Mouse (Mus musculus) inflammation-experienced regulatory T-cells, adult 6 months (primary cell): Measurements from ENCODE around the gene Zbed4. TPM values are rescaled to one million over a fixed set of nuclear protein-coding genes. Genes with fewer than 3 reads are reported as not detected.
A peak's percentile ranks its signal among the peaks of the same experiment; 100 is the strongest.
"Not testable (repeated sequence)": the region's sequence is repeated elsewhere in the genome, so short reads cannot be mapped to it uniquely, and the experiment has no call there.

Experiments
- ATAC-seq: one replicate; pipeline ENCODE4 v1.8.0; 2017
- polyA plus RNA-seq, 3 experiments: library from polyadenylated mRNA; unstranded; fragments of 100-300 nt; shearing (Covaris generic); gene quantifications; one replicate each; pipeline ENCODE4 v1.2.1; 2017

Gene Zbed4
- polyA plus RNA-seq: 1 to 10 TPM; 4.1 to 7.6 (median 5.8) TPM

- peak; percentile 32 for ATAC-seq
Measured at GRCm38 (mm10) chr15:88751564-88752402, at the start of gene Zbed4. Gene Zbed4, plus strand, starts transcription at chr15:88751660.

- no peak for ATAC-seq
Measured at GRCm38 (mm10) chr15:88702501-88702900, 49.0 kb upstream of the Zbed4 start.

DNA sequence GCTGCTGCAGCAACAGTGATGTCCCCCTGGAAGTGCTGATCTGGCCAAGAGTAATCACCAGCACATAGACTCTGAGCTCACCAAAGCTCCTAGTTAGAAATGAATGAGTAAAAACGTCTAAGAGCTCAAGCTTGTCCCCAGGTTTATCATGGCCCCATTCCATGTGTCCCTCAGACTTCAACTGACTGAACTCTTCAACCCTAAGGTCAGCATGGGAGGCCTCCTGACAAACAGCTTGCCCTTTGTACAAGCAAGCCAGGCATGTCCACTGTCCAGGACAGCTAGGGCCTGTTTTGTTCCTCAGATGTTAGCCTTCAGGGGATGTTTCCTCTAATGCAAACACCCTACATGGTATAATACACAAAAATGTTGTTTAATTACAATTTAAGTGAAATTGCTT lies 47.2 kb upstream of the Zbed4 start:
- no peak for ATAC-seq

DNA sequence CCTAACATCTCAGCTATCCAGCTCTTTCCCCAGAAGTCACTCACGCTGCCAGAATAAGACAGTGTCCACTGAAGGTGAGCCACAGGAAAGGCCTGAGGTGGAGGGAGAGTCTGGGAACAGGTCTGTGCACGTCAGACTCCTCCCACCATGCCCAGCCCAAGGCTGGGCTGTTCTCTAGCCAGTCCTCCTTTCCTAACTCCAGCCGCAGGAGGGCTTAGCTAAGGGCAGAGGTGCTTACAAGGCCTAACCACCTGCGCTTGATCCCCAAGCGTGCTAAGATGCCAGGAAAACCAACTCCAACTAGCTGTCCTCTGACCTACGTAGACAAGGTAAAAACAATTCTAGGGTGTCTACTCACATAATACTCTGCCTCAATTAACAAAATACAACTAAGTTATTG lies 45.1 kb upstream of the Zbed4 start:
- no peak for ATAC-seq

DNA sequence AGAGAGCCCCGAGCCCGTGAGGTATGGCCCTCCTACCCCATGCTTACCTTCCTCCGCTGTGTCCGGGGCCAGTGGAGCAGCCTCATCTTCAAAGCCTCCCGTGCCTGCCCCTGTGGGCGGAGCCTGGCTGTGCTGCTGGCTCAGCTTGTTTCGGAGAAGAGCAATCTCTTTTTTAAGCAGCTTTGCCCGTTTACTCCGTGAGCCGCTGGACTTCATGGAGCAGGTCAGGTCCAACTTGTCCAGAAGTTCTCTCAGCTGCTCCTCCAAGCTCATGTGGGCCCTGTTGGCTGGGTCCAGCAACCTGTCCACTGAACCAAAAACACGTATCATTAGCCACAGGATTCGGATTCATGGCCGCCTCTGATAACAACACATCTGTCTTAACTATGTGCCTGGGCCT lies 44.5 kb upstream of the Zbed4 start:
- not testable (repeated sequence) for ATAC-seq

- ATAC-seq: no peak
Measured at GRCm38 (mm10) chr15:88708204-88708603, 43.3 kb upstream of the Zbed4 start.

DNA sequence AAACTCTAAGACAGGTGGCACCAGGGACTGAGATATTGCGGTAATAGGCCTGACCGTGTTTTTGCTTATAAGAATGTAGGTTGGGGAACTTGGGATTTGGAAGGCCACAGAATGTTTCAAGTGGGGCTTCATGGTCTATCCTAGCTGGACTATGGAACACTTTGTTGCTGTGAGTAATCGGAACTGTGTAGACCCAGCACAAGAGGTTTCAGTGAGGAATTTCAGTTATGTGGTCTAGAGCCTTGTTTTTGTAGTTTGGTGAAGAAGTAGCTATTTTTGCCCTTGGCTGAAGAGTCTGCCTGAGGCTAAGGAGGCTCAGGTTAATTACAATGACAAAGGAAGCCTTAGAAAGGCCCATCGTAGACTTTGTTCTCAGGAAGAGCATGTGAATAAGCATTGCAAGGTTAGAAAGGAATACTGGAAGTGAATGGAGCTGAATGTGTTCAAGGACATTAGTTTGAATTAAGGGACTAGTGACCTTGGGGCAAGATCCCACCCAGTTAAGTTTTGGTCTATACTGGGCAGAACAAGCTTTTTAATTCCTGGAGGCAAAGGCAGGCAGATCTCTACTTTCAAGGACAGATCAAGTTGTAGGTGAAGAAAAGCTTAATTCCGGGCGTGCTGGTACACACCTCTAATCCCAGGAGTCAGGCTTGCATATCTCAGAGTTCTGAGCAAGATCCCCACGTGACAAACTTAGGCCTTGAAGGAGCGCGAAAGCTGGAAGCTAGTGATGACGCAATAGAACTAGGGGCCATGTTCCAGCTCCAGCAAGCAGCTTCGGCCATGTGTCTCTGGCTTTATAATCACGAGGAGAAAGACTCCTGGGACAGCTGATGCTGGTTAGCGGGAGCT lies 42.6 kb upstream of the Zbed4 start:
- no peak for ATAC-seq

GRCm38 (mm10) chr15:88709878-88710277 lies 41.6 kb upstream of the Zbed4 start:
- ATAC-seq: no peak

DNA sequence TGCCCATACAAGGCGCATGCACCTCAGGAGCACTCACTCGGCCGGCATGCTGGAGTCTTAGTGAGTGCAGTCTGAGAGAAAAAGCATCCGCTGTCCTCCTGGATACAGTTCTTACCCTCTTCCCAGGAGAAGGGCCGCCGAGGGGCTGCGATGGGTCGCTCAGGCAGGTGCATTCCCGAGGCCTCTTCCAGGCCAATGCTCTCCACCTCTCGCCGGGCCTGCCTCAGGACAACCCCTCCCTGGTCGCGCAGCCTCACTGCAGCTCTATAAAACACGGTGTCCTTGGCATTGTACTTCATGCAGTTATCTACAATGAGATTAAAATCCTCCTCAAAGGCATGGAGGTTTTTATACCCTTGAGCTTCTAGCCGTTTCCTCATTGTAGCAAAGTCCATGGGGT lies 39.0 kb upstream of the Zbed4 start:
- ATAC-seq: no peak

DNA sequence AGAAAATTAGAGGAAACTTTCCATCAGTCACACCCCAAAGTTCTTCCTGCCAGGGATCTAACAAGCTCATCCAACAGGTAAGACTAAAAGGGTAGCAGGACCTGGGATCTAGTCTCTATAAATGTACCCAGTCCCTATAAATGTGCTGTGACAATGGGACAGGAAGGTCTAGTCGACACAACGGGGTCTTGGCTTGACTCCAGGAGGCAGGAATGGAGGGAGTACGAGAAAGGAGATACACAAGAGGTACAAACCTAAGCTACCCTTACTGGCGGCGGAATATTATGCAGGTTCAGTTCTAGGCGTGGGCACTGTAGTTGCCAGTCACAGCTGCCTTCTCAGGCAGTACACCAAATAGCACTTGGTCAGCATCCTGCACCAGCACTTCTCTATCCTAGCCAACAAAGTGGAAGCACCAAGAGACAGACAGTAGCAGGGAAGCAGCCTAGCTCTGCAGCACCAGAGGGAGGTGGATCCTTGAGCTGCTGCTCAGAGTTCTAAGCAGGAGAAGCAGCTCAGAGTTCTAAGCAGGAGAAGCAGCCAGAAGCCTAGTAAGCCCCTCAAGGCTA lies 37.4 kb upstream of the Zbed4 start:
- ATAC-seq: no peak

GRCm38 (mm10) chr15:88716350-88716749 lies 35.1 kb upstream of the Zbed4 start:
- ATAC-seq: no peak

GRCm38 (mm10) chr15:88717239-88717638 lies 34.2 kb upstream of the Zbed4 start:
- ATAC-seq: no peak

DNA sequence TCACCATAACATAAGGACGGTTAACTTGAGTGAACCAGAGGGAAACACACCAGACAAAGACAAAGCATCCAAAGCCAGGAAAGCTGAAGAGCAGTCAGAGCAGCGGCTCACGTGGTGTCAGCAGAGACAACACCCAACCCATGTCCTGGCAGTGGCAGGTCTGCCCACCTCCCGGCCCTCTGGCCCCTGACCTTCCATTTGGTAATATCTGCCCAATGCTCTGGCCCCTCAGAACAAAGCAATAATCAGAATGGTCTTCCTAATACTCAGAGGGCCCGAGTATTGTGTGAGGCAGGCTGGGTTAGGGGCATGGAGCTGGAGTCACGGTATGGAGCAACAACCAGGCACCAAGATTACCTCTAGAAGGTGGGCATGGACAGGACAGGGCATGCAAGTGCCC lies 28.3 kb upstream of the Zbed4 start:
- ATAC-seq: no peak

DNA sequence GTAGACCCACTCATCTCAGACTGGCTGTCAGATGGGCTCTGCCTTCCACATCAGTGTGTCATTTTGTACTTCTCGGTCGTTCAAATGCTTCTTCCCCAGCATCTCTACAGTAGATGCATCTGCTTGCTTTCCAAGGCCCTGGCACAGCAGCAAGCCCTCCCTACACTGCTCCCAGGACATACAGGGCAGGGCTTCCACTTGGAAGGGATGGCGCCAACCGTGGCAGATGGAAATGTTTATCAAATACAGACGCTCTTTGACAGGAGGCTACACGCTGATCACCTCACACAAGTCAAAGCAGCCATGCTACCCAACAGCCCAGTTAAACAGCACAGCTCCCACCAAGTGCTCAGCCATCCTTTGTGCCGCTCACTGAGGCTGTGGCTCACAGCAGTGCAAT lies 27.1 kb upstream of the Zbed4 start:
- no peak for ATAC-seq

DNA sequence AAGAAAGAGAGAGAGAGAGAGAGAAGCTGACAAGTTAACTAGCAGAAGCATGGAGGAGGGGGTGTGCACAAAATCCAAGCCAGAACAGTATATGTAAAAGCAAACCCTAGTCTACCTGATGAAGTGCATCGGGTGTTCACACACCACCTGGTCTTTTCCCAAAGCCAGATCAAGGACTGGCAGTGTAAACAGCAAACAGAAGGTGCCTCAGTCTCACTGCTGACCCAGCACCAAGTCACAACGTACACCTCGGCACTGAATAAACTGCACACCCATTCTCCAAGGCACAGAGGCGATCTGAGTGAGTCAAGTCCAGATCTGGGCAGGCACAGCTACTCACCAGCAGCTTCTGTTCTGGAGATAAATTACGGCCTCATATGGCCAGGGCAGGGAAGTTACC lies 26.4 kb upstream of the Zbed4 start:
- no peak for ATAC-seq

DNA sequence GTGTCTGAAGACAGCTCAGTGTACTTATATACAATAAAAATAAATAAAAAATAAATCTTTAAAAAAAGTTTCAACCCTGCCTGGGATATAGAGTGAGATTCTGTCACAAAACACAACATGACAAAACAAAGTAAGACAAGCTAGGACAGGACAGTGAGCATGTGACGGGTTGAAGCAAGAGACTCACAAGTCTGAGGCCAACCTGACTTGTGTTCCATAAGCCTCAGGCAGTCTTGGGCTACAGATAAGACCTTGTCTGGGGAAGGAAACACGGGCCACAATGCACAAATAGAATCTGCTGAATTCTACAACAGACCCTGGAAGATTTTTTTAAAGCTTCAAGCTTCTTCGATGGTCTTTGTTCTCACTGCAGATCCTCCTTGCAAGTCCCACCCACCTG lies 24.3 kb upstream of the Zbed4 start:
- no peak for ATAC-seq

DNA sequence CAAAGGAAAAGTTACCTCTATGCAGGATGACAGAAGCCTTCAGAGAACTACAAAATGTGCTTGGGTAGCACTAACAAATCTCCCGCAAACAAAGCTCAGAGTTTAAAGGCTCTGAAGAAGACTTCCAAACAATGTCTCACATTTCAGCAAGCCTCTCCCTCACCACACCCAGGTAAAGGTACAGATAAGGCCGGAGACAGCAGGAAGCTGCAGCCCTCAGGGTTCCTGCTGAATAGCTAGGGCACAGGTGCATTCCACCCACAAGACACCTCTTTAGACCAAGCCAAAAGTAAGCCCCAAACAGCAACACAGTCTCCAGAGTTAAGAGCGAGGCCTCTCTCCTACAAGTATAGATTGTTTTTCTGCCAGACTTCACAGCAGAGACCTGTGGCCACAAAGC lies 20.7 kb upstream of the Zbed4 start:
- ATAC-seq: no peak

GRCm38 (mm10) chr15:88732405-88733020 lies 18.9 kb upstream of the Zbed4 start:
- peak; percentile 30 for ATAC-seq

DNA sequence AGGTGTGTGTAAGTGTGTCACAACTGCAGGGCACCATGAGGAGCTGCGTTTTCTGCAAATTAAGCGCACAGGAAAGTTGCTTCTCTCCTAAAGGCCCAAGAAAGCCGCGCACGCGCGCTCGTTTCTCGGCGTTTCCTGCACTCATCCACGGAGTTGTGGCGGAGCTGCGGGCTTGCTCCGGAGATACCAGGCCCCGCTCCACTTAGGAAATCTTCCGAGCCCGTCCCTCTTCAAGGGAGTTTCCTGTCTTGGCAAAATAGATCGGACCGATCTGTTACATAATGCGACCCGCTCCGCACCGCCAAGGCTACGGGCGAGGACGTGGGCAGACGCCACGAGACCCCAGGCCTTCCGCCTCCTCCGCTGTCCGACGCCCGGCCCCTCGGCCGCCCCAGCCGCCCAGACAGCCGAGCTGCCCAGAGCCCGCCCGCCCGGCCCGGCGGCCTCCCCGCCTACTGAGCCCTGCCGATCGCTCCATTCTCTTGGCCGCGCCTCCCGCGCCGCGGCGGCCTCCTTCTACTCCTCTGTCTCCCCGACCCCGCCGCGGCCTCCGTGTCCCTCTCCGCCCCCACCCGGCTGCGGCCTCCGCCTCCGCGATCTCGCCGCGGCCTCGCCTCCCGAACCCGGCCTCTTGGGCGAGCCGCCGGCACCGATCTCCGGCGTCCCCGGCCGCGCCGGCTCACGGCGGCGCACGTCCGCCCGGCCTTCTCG lies 18.3 kb upstream of the Zbed4 start:
- ATAC-seq: peak; percentile 53

DNA sequence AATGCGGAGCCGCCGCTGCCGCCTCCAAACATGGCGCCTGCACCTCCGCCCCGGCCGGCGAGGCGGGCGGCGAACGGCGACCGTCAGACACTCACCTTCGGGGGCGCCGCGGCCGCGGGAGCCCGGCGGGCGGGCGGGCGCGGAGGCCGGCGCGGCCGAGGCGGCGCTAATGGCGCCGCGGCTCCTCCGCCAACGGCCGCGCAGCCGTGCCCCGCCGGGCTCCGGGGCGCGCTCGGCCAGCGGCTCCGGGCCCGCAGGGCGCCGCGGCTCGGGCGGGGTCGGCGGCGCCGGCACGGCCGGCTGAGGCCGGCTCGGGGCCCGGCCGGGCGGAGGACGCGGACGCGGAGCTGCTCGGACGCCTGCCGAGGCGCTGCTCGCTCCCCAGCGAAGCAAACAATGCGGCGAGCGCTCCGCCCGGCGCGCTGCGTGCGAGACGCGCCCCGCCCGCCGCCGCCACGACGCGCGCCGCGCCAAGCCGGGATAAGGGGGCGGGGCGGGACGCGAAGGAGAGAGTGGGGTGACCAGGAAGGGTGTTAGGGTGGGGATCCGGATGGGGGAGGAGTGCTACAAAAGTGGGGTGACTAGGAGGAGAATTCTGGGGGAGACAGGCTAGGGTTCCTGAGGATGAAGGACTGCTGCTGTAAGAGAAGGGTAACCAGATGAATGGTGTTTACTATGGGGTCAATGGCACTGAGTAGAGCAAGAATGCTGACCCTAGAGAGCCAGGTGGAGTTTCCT lies 17.5 kb upstream of the Zbed4 start, which contains the start of gene Brd1:
Gene Brd1 (minus strand): TSS at position 400 of the 738 bp plus-strand sequence.
- peak; percentile 45 for ATAC-seq

DNA sequence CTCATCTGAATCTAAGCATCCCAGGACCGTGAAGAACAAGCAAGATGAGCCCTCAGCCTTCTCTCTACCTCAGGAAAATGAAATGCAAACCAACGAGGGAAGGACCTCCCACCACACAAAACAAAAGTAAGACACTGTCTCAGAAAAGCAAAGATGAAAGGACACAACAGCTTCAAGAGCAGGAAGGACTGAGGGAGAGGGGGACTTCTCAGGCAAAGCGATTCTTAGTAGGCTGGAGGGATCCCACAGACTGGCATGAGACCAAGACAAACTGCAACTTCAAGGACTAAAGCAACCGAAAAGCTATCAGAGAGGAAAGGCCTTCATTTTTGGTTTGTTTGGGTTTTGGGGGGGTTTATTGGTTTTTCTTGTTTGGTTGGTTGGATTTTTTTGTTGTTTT lies 15.3 kb upstream of the Zbed4 start:
- no peak for ATAC-seq

DNA sequence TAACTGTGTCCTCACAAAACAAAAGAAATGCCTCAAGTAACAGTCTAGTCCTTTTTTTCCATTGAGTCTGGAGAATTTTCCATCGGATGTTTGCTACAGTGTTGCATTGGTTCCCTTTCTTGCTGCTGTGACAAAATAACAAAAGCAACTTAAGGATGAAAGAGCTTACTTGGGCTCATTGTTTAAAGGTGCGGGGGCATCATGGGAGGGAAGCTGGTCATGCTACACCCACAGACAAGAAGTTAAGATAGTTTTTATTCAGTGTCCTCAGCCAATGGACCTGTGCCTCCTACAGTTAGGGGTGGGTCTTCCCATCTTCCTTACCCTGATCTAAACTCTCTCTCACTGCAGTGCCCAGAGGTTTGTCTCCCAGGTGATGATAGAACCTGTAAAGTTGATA lies 13.0 kb upstream of the Zbed4 start:
- ATAC-seq: no peak
